Mouse (Mus musculus): Measurements from ENCODE around the gene Sub1. TPM values are rescaled to one million over a fixed set of nuclear protein-coding genes. Genes with fewer than 3 reads are reported as not detected.

Sub1 gene
- total and polyA plus RNA-seq, 3 experiments = 7.5 to 90.7 (median 76.8) TPM

GRCm38 (mm10) chr15:11987892-11988291, 8.9 kb downstream of the Sub1 start:
- H3K79me2 ChIP-seq (replicated peaks; ENCODE audit: control insufficient read depth, insufficient read depth, low read length) = no peaks in the 10 kb centered on the region; the same call in 1 of the 2 replicates
- H3K4me3 ChIP-seq = no peak overlapping the region
- no peak for DNase-seq
- peaks cover 1% of the 10 kb centered on the region for H3K4me1 ChIP-seq (ENCODE audit: control insufficient read depth, insufficient read depth, low read length)
- H3K36me3 ChIP-seq (ENCODE audit: control insufficient read depth, insufficient read depth, low read length) = peaks cover 44% of the 10 kb centered on the region
- H3K27ac ChIP-seq = no peak overlapping the region
- H3K27me3 ChIP-seq (ENCODE audit: control insufficient read depth, insufficient read depth, low read length) = no peaks in the 10 kb centered on the region
- no peak for TF ChIP-seq CTCF (IDR thresholded peaks at IDR 0.05)
- TF ChIP-seq EP300 (IDR thresholded peaks at IDR 0.05; ENCODE audit: insufficient read depth, low read depth, low read length) = no peak
- no peak for TF ChIP-seq POLR2A (IDR thresholded peaks at IDR 0.05; ENCODE audit: insufficient read depth, low read depth, low read length)
- H3K9ac ChIP-seq (ENCODE audit: low read depth, low read length) = no peak overlapping the region
- intact Hi-C loops (cut with DNase I) = no loop called here
- 59% methylated on average over 2 of the region's 2 CpGs for WGBS

- H3K9ac ChIP-seq (ENCODE audit: low read depth, low read length) = no peak overlapping the region
- intact Hi-C loops (cut with DNase I) = no loop called here
- no peak for DNase-seq
- peaks cover 3% of the 10 kb centered on the region for H3K4me1 ChIP-seq (ENCODE audit: control insufficient read depth, insufficient read depth, low read length)
- peaks cover 17% of the 10 kb centered on the region for H3K36me3 ChIP-seq (ENCODE audit: control insufficient read depth, insufficient read depth, low read length)
- no peak for TF ChIP-seq EP300 (IDR thresholded peaks at IDR 0.05; ENCODE audit: insufficient read depth, low read depth, low read length)
- TF ChIP-seq POLR2A (IDR thresholded peaks at IDR 0.05; ENCODE audit: insufficient read depth, low read depth, low read length) = no peak
- no peak for TF ChIP-seq CTCF (IDR thresholded peaks at IDR 0.05)
- H3K27me3 ChIP-seq (ENCODE audit: control insufficient read depth, insufficient read depth, low read length) = no peaks in the 10 kb centered on the region
- WGBS = 41% methylated on average over 2 of the region's 2 CpGs
- no peak overlapping the region for H3K27ac ChIP-seq
- H3K4me3 ChIP-seq = no peak overlapping the region
- H3K79me2 ChIP-seq (replicated peaks; ENCODE audit: control insufficient read depth, insufficient read depth, low read length) = no peaks in the 10 kb centered on the region
Measured at GRCm38 (mm10) chr15:11981985-11982384, 14.8 kb downstream of the Sub1 start.

- 70% methylated on average over 8 of the region's 8 CpGs for WGBS
- DNase-seq = no peak
- H3K4me1 ChIP-seq (ENCODE audit: control insufficient read depth, insufficient read depth, low read length) = peaks cover 3% of the 10 kb centered on the region
- TF ChIP-seq EP300 (IDR thresholded peaks at IDR 0.05; ENCODE audit: insufficient read depth, low read depth, low read length) = no peak
- TF ChIP-seq POLR2A (IDR thresholded peaks at IDR 0.05; ENCODE audit: insufficient read depth, low read depth, low read length) = no peak
- no peak for TF ChIP-seq CTCF (IDR thresholded peaks at IDR 0.05)
- no peak overlapping the region for H3K9ac ChIP-seq (ENCODE audit: low read depth, low read length)
- intact Hi-C loops (cut with DNase I) = no loop called here
- H3K79me2 ChIP-seq (replicated peaks; ENCODE audit: control insufficient read depth, insufficient read depth, low read length) = no peaks in the 10 kb centered on the region
- H3K27me3 ChIP-seq (ENCODE audit: control insufficient read depth, insufficient read depth, low read length) = no peaks in the 10 kb centered on the region
- H3K36me3 ChIP-seq (ENCODE audit: control insufficient read depth, insufficient read depth, low read length) = peaks cover 15% of the 10 kb centered on the region
- no peak overlapping the region for H3K27ac ChIP-seq
- no peak overlapping the region for H3K4me3 ChIP-seq
Measured at GRCm38 (mm10) chr15:11981501-11981900, 15.3 kb downstream of the Sub1 start.

GRCm38 (mm10) chr15:11978175-11978574, 18.6 kb downstream of the Sub1 start:
- peaks cover 2% of the 10 kb centered on the region; the same call in 1 of the 2 replicates for H3K36me3 ChIP-seq (ENCODE audit: control insufficient read depth, insufficient read depth, low read length)

GRCm38 (mm10) chr15:11977071-11977470, 19.7 kb downstream of the Sub1 start:
- intact Hi-C loops (cut with DNase I) = no loop called here
- no peaks in the 10 kb centered on the region for H3K27me3 ChIP-seq (ENCODE audit: control insufficient read depth, insufficient read depth, low read length)
- TF ChIP-seq EP300 (IDR thresholded peaks at IDR 0.05; ENCODE audit: insufficient read depth, low read depth, low read length) (no peak), POLR2A (IDR thresholded peaks at IDR 0.05; ENCODE audit: insufficient read depth, low read depth, low read length) (no peak), CTCF (IDR thresholded peaks at IDR 0.05) (no peak)
- DNase-seq = no peak
- no peak overlapping the region for H3K27ac ChIP-seq
- no peaks in the 10 kb centered on the region for H3K36me3 ChIP-seq (ENCODE audit: control insufficient read depth, insufficient read depth, low read length)
- H3K79me2 ChIP-seq (replicated peaks; ENCODE audit: control insufficient read depth, insufficient read depth, low read length) = no peaks in the 10 kb centered on the region
- 80% methylated on average over 1 of the region's 1 CpGs for WGBS
- no peak overlapping the region for H3K4me3 ChIP-seq
- H3K4me1 ChIP-seq (ENCODE audit: control insufficient read depth, insufficient read depth, low read length) = peaks cover 2% of the 10 kb centered on the region
- no peak overlapping the region for H3K9ac ChIP-seq (ENCODE audit: low read depth, low read length)

More at GRCm38 (mm10) chr15:11978175-11978574, 18.6 kb downstream of the Sub1 start:
- Histone ChIP-seq H3K27me3 (ENCODE audit: control insufficient read depth, insufficient read depth, low read length) (no peaks in the 10 kb centered on the region), H3K9ac (ENCODE audit: low read depth, low read length) (no peak overlapping the region), H3K27ac (no peak overlapping the region), H3K4me1 (ENCODE audit: control insufficient read depth, insufficient read depth, low read length) (peaks cover 2% of the 10 kb centered on the region), H3K4me3 (no peak overlapping the region), H3K79me2 (replicated peaks; ENCODE audit: control insufficient read depth, insufficient read depth, low read length) (no peaks in the 10 kb centered on the region)
- WGBS = 70% methylated on average over 2 of the region's 2 CpGs
- DNase-seq = no peak
- TF ChIP-seq POLR2A (IDR thresholded peaks at IDR 0.05; ENCODE audit: insufficient read depth, low read depth, low read length) (no peak), EP300 (IDR thresholded peaks at IDR 0.05; ENCODE audit: insufficient read depth, low read depth, low read length) (no peak), CTCF (IDR thresholded peaks at IDR 0.05) (no peak)
- intact Hi-C loops (cut with DNase I) = no loop called here

GRCm38 (mm10) chr15:11975836-11976235, 20.9 kb downstream of the Sub1 start:
- Histone ChIP-seq H3K4me1 (ENCODE audit: control insufficient read depth, insufficient read depth, low read length) (no peaks in the 10 kb centered on the region), H3K27ac (no peak overlapping the region), H3K79me2 (replicated peaks; ENCODE audit: control insufficient read depth, insufficient read depth, low read length) (no peaks in the 10 kb centered on the region), H3K4me3 (no peak overlapping the region), H3K27me3 (ENCODE audit: control insufficient read depth, insufficient read depth, low read length) (no peaks in the 10 kb centered on the region), H3K36me3 (ENCODE audit: control insufficient read depth, insufficient read depth, low read length) (no peaks in the 10 kb centered on the region), H3K9ac (ENCODE audit: low read depth, low read length) (no peak overlapping the region)
- intact Hi-C loops (cut with DNase I) = no loop called here
- TF ChIP-seq CTCF (IDR thresholded peaks at IDR 0.05) (no peak), EP300 (IDR thresholded peaks at IDR 0.05; ENCODE audit: insufficient read depth, low read depth, low read length) (no peak), POLR2A (IDR thresholded peaks at IDR 0.05; ENCODE audit: insufficient read depth, low read depth, low read length) (no peak)
- DNase-seq = no peak
- 73% methylated on average over 9 of the region's 9 CpGs for WGBS
